Mouse (Mus musculus): Measurements from ENCODE around the gene Casc3. TPM values are rescaled to one million over a fixed set of nuclear protein-coding genes. Genes with fewer than 3 reads are reported as not detected.
A peak's percentile ranks its signal among the peaks of the same experiment; 100 is the strongest.

Gene Casc3
- polyA plus RNA-seq, 1 experiment from 2014 or later = 23.1 TPM

DNA sequence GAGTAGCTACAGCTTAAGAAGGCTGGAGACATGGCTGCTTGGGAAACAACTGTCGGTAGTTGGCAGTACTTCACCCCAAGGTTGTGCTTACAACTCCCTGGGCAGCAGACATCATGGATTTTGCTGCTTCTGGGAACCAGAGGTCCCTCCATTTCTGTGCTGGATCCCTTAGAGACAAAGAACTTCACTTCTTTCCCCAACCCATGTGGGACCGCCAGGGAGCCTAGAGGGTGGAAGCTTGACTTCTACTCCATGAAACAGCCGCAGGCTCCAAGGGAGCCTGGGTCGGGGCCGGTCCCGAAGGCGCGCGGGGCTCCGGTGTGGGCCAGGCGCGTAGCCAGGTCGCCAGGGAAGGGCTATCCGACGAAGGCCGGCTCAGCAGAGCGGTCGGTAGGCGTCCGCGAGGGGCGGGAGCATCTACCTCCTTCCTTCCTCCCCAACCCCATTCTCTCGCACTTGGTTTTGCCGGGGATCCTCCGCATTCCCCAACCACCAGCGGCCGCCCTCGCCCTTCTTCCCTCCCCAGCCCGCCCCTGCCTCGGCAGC lies 10.2 kb upstream of the Casc3 start:
- peak overlapping the region; percentile 97 for H3K4me3 ChIP-seq
- H3K27me3 ChIP-seq (replicated peaks) = no peaks in the 10 kb centered on the region
- ATAC-seq (ENCODE audit: extremely low read depth, insufficient number of reproducible peaks, low FRiP score, low TSS enrichment) = peak; percentile 40; the same call in 1 of the 2 replicates
- peak overlapping the region; percentile 93 for H3K4me2 ChIP-seq
- H3K9me3 ChIP-seq = no peaks in the 10 kb centered on the region
- H3K9ac ChIP-seq = peak overlapping the region; percentile 98
- peaks cover 52% of the 10 kb centered on the region for H3K4me1 ChIP-seq
- 0% methylated on average over 29 of the region's 30 CpGs for WGBS
- H3K36me3 ChIP-seq = peaks cover 17% of the 10 kb centered on the region
- H3K27ac ChIP-seq (replicated peaks) = peak overlapping the region; percentile 100

DNA sequence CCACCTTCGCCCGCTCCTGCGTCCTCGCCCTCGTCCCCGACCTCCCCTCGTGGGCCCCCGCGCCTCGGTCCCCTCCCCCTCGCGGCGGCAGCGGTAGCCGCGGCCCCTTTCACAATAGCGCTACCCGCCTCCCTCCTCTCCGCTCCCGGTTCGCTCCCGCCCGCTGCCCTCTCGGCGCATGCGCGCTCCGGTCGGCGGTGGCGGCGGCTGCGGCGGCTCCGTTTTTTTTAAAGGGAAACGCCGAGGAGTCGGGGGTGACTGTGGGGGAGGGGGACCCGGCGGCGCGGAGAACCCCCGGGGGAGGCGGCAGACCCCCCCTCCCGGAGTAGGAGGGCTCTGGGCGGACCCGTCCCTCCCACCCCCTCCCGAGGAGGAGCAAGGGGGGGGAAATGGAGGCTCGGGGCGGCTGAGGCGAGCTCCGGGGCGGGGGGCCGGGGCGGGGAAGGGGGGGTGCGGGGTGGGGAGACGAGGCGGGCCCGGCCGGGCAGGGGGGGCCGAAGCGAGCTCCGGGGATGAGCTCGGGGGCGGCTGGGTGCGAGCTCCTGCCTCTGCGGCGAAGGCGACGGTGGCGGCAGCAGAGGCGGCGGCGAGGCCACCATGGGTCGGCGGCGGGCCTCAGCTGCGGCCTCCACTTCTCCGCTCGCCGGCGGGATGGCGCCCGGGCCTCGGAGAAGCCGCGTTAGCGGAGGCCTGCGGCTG lies 9.5 kb upstream of the Casc3 start, which contains the start of gene Msl1:
Gene Msl1 (plus strand): TSS at position 502 of the 699 bp plus-strand sequence.
- peak within 1 kb of the TSS; percentile 97 for H3K4me3 ChIP-seq
- WGBS = under 1% methylated on average over 42 of the region's 89 CpGs
- peak within 1 kb of the TSS; percentile 100 for H3K27ac ChIP-seq (replicated peaks)
- H3K4me1 ChIP-seq = peaks cover 47% of the 10 kb centered on the region
- no peaks in the 10 kb centered on the region for H3K27me3 ChIP-seq (replicated peaks)
- ATAC-seq (ENCODE audit: extremely low read depth, insufficient number of reproducible peaks, low FRiP score, low TSS enrichment) = peak; percentile 72
- H3K36me3 ChIP-seq = peaks cover 23% of the 10 kb centered on the region
- H3K9me3 ChIP-seq = no peaks in the 10 kb centered on the region
- H3K9ac ChIP-seq = peak within 1 kb of the TSS; percentile 98
- peak within 1 kb of the TSS; percentile 93 for H3K4me2 ChIP-seq

DNA sequence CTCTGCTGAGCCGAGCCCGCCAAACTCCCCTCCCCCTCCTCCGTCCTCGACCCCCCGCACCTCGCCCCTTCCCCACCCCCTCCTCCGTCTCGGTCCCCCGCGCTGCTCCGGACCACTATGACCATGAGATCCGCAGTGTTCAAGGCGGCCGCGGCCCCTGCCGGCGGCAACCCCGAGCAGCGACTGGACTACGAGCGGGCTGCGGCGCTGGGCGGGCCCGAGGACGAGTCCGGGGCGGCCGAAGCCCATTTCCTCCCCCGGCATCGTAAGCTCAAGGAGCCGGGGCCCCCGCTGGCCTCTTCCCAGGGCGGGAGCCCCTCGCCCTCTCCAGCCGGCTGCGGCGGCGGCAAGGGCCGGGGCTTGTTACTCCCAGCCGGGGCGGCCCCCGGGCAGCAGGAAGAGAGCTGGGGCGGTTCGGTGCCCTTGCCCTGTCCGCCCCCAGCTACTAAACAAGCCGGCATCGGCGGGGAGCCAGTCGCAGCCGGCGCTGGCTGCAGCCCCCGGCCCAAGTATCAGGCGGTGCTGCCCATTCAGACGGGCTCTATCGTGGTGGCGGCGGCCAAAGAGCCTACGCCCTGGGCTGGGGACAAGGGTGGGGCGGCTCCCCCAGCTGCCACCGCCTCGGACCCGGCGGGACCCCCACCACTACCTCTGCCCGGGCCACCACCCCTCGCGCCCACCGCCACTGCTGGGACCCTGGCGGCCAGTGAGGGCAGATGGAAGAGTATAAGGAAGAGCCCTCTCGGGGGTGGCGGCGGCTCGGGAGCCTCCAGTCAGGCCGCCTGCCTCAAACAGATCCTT lies 8.8 kb upstream of the Casc3 start:
- Histone ChIP-seq H3K27me3 (replicated peaks) (no peaks in the 10 kb centered on the region), H3K4me2 (peak overlapping the region; percentile 93), H3K36me3 (peaks cover 31% of the 10 kb centered on the region), H3K27ac (replicated peaks) (peak overlapping the region; percentile 100), H3K4me3 (peak overlapping the region; percentile 97), H3K9me3 (no peaks in the 10 kb centered on the region), H3K9ac (peak overlapping the region; percentile 98), H3K4me1 (peaks cover 47% of the 10 kb centered on the region)
- WGBS = under 1% methylated on average over 54 of the region's 74 CpGs
- peak; percentile 23 for ATAC-seq (ENCODE audit: extremely low read depth, insufficient number of reproducible peaks, low FRiP score, low TSS enrichment)

DNA sequence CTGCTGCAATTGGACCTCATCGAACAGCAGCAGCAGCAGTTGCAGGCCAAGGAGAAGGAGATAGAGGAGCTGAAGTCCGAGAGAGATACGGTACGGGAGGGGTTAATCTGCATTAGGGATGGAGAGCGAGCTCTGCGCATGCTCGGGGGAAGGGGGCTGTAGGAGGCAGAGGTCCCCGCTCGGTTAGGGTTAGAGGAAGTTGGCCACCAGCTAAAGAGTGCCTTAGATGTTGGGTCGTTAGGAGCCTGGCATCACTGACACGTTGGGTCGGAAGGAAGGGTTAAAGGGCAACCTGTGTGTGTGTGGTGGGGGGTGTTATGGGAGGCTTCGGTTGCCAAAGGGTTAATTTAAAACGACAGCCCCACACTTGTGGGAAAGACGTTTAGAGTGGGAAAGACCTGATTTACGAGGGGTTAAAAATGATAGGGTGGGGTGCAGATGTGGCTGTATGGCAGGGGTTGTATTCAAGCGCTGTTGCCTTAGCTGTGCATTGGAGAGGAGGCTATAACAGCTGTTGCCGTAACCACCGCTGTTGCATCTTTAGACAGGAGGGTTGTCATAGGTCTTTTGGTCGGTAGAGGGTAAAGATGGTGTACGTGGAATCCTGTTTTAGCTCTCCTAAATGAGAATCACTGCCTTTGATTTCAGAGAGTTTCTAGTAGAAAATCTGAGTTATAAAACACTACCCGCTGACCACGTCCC lies 8.0 kb upstream of the Casc3 start:
- WGBS = 3% methylated on average over 23 of the region's 23 CpGs
- peak overlapping the region; percentile 98 for H3K9ac ChIP-seq
- no peak for ATAC-seq (ENCODE audit: extremely low read depth, insufficient number of reproducible peaks, low FRiP score, low TSS enrichment)
- H3K27me3 ChIP-seq (replicated peaks) = no peaks in the 10 kb centered on the region
- peaks cover 38% of the 10 kb centered on the region for H3K36me3 ChIP-seq
- H3K4me1 ChIP-seq = peaks cover 47% of the 10 kb centered on the region
- H3K27ac ChIP-seq (replicated peaks) = peak overlapping the region; percentile 100
- H3K4me2 ChIP-seq = peak overlapping the region; percentile 93
- peak overlapping the region; percentile 97 for H3K4me3 ChIP-seq
- H3K9me3 ChIP-seq = no peaks in the 10 kb centered on the region

DNA sequence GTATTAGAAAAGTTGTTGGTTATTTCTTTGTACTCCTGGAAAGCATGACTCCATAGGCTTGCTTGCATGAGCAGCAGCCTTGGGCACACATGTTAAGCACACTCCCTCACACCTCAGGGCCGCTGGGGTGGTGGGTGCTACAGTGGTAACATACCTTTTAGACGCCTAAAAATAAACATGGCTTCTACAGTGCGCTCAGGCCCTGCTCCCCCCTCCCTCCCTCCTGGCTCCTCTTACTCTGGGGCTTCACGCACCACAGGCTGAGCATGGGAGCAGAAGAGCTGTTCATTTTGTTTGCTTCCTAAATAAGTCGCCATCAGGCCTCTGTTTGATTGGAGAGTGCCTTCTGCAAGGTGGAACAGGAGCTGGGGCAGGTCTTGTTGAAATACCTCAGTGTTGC lies 7.4 kb upstream of the Casc3 start:
- Histone ChIP-seq H3K4me2 (peak overlapping the region; percentile 93), H3K27me3 (replicated peaks) (no peaks in the 10 kb centered on the region), H3K27ac (replicated peaks) (peak overlapping the region; percentile 100), H3K9ac (peak overlapping the region; percentile 98), H3K4me1 (peaks cover 43% of the 10 kb centered on the region), H3K4me3 (peak overlapping the region; percentile 97), H3K9me3 (no peaks in the 10 kb centered on the region), H3K36me3 (peaks cover 45% of the 10 kb centered on the region)
- no peak for ATAC-seq (ENCODE audit: extremely low read depth, insufficient number of reproducible peaks, low FRiP score, low TSS enrichment)
- WGBS = 9% methylated on average over 5 of the region's 5 CpGs

DNA sequence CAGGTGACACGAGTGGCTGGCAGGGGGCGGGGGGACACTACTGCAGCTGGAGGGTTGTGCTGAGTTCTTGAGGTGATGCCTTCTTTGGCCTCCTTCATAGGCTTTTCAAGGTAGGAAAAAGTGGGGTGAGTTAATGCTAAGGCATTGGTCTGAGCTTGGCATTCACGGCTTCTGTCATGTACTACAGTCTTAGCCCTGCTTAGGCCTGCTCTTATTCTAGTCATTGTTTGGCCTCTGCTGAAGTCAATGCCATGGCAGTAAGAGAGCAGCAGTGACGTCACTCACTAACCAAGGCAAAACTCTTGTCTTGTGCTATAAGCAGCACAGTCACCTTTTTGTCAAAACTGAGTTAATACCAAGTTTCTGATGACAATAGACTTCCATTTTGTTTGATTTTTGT lies 6.8 kb upstream of the Casc3 start:
- ATAC-seq (ENCODE audit: extremely low read depth, insufficient number of reproducible peaks, low FRiP score, low TSS enrichment) = no peak
- peak overlapping the region; percentile 100 for H3K27ac ChIP-seq (replicated peaks)
- peaks cover 40% of the 10 kb centered on the region for H3K4me1 ChIP-seq
- peaks cover 51% of the 10 kb centered on the region for H3K36me3 ChIP-seq
- H3K9me3 ChIP-seq = no peaks in the 10 kb centered on the region
- WGBS = 45% methylated on average over 4 of the region's 4 CpGs
- H3K9ac ChIP-seq = peak overlapping the region; percentile 98
- no peaks in the 10 kb centered on the region for H3K27me3 ChIP-seq (replicated peaks)
- peak overlapping the region; percentile 93 for H3K4me2 ChIP-seq
- H3K4me3 ChIP-seq = peak overlapping the region; percentile 97

DNA sequence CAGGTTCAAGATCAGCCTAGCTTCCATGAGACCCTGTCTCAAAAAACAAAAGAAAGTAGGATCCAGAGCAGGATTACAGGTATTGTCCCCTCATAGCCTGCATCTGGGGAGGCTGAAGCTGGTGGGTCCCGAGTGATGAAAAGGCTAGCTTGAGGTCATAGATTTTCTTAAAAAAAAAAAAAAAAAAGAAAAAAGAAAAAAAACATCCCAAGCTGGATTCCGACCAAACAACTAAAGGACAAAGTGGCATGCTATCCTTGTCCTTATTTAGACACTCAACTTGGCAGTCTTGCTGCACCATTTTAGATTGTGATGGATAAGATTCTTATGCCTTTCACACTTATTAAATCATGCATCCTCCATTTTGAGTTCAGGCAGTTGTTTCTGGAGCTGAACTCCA lies 3.7 kb downstream of the Casc3 start:
- Histone ChIP-seq H3K27me3 (replicated peaks) (no peaks in the 10 kb centered on the region), H3K9ac (no peak overlapping the region; the same call in 1 of the 2 replicates), H3K4me3 (no peak overlapping the region), H3K36me3 (peaks cover 76% of the 10 kb centered on the region), H3K9me3 (no peaks in the 10 kb centered on the region), H3K27ac (replicated peaks) (peak overlapping the region; percentile 98), H3K4me1 (peaks cover 33% of the 10 kb centered on the region), H3K4me2 (peak overlapping the region; percentile 93)
- 65% methylated on average over 2 of the region's 2 CpGs for WGBS
- no peak for ATAC-seq (ENCODE audit: extremely low read depth, insufficient number of reproducible peaks, low FRiP score, low TSS enrichment)

DNA sequence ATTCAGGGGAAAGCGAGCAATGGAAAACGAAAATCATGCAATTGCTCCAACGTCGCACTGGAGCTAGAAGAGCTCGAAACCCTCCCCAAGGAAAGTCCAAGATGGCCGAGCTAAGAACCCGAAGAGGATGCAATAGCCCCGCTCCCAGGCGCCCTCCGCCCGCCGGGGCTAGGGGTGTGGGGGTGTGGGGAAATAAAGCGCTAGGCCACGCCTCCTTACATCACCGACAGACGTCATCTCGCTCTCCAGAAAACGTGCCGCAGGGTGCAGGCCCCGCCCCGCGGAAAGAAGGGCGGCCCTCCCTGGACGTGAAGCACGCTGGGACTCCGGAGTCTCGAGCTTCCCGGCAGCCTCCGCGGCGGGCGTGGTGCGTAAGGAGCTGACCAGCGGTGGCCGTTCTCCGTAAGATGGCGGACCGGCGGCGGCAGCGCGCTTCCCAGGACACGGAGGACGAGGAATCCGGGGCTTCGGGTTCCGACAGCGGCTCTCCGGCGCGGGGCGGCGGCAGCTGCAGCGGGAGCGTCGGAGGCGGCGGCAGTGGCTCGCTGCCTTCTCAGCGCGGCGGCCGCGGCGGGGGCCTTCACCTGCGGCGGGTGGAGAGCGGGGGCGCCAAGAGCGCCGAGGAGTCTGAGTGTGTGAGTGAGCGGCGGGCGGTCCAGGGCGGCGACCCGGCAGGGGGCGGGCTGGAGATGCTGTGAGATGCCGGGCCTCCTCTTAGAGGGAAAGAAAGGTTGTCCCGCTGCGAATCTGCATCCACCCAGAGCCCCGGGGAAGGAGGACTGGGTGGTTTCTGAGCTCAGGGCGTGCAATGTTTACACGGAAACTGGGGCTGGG lies 5.0 kb downstream of the Casc3 start:
- peak overlapping the region; percentile 98 for H3K27ac ChIP-seq (replicated peaks)
- peak; percentile 97 for ATAC-seq (ENCODE audit: extremely low read depth, insufficient number of reproducible peaks, low FRiP score, low TSS enrichment)
- peak overlapping the region; percentile 73 for H3K4me3 ChIP-seq
- no peaks in the 10 kb centered on the region for H3K9me3 ChIP-seq
- peak overlapping the region; percentile 94 for H3K9ac ChIP-seq
- H3K27me3 ChIP-seq (replicated peaks) = no peaks in the 10 kb centered on the region
- under 1% methylated on average over 84 of the region's 84 CpGs for WGBS
- peak overlapping the region; percentile 93 for H3K4me2 ChIP-seq
- H3K36me3 ChIP-seq = peaks cover 75% of the 10 kb centered on the region
- H3K4me1 ChIP-seq = peaks cover 26% of the 10 kb centered on the region

DNA sequence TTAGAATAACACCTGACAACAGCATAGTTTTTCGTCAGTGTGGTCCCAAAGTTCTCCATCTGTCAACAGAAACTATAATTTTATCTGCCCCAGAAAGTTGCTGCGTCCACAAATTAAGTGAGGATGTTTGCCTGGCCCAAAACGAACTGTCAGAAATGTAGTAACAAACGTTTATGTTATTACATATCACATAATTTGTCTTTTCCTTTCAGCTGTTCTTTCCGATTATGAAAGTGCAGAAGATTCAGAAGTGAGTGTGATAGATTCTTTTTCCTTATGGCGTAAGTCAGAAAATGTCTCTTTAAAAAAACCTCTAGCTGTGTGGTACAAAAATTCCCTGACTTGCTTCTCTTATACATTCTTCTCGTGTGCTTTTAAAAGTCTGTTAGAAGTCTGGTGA lies 6.0 kb downstream of the Casc3 start:
- H3K27me3 ChIP-seq (replicated peaks) = no peaks in the 10 kb centered on the region
- H3K4me1 ChIP-seq = peaks cover 26% of the 10 kb centered on the region
- H3K4me2 ChIP-seq = peak overlapping the region; percentile 93
- WGBS = 66% methylated on average over 7 of the region's 7 CpGs
- H3K27ac ChIP-seq (replicated peaks) = peak overlapping the region; percentile 98
- no peak for ATAC-seq (ENCODE audit: extremely low read depth, insufficient number of reproducible peaks, low FRiP score, low TSS enrichment)
- no peaks in the 10 kb centered on the region for H3K9me3 ChIP-seq
- peaks cover 74% of the 10 kb centered on the region for H3K36me3 ChIP-seq
- H3K9ac ChIP-seq = peak overlapping the region; percentile 94
- H3K4me3 ChIP-seq = peak overlapping the region; percentile 73

DNA sequence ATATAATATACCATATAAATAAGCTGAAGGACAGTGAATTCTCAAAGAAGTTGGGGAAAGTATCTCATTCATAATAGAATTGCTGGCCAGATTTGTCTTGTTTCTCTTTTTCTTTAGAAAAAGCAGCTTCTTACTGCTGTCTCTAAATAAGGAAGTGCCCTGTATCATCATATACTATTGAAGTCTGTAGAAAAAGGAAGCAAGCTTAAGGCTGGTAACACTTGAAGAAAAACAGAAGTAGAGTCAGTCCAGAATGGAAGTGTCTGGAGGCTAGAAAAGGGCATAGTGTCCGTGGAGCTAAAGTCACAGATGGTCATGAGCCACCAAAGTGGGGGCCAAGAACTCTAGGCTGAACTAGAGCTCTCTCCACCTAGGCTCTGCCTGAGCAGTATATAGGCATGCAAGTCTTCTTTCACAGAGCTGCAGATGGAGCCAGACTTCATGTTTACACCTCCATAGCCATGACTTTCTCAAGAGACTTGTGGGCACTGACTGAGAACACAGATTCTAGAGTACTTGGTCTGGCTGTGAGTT lies 12.1 kb downstream of the Casc3 start:
- H3K4me3 ChIP-seq = no peak overlapping the region
- 93% methylated on average over 1 of the region's 1 CpGs for WGBS

More for the DNA sequence above, 12.1 kb downstream of the Casc3 start:
- H3K9me3 ChIP-seq = no peaks in the 10 kb centered on the region
- H3K4me2 ChIP-seq = no peak overlapping the region
- ATAC-seq (ENCODE audit: extremely low read depth, insufficient number of reproducible peaks, low FRiP score, low TSS enrichment) = no peak
- no peaks in the 10 kb centered on the region for H3K27me3 ChIP-seq (replicated peaks)
- H3K9ac ChIP-seq = no peak overlapping the region
- peaks cover 97% of the 10 kb centered on the region for H3K36me3 ChIP-seq
- no peak overlapping the region for H3K27ac ChIP-seq (replicated peaks)
- no peaks in the 10 kb centered on the region for H3K4me1 ChIP-seq
